Mouse (Mus musculus) hindbrain, embryonic 13.5 days (tissue): ENCODE data around the gene Rsph1. TPM values are rescaled to one million over a fixed set of nuclear protein-coding genes. Genes with fewer than 3 reads are reported as not detected.

Experiments used
- ATAC-seq: fragments of 200-750 bp; cut with Nextera tagmentation; 2 replicates; pipeline ENCODE4 v1.8.0; 2017; ENCODE audit warnings: moderate TSS enrichment; ENCODE audit not compliant: low FRiP score
- H3K27ac ChIP-seq: fragments of 300-500 bp; sonication (generic); 2 replicates; pipeline ENCODE4 v1.5.1; 2015; ENCODE audit warnings: inconsistent platforms, mild to moderate bottlenecking, moderate library complexity
- H3K27me3 ChIP-seq: fragments of 300-500 bp; sonication (generic); 2 replicates; pipeline ENCODE4 v1.6.1; 2015; ENCODE audit warnings: mild to moderate bottlenecking, inconsistent platforms
- H3K36me3 ChIP-seq: fragments of 300-500 bp; sonication (generic); 2 replicates; pipeline ENCODE4 v1.6.1; 2015; ENCODE audit warnings: mild to moderate bottlenecking, inconsistent platforms
- H3K4me1 ChIP-seq: fragments of 300-500 bp; sonication (generic); replicated peaks from 2 replicates; pipeline ENCODE4 v1.6.1; 2015; ENCODE audit warnings: inconsistent platforms
- H3K4me2 ChIP-seq: fragments of 300-500 bp; sonication (generic); 2 replicates; pipeline ENCODE4 v1.6.1; 2015; ENCODE audit warnings: inconsistent platforms, mild to moderate bottlenecking, moderate library complexity
- H3K4me3 ChIP-seq: fragments of 300-500 bp; sonication (generic); 2 replicates; pipeline ENCODE4 v1.5.1; 2015; ENCODE audit warnings: mild to moderate bottlenecking, inconsistent platforms
- H3K9ac ChIP-seq: fragments of 300-500 bp; sonication (generic); 2 replicates; pipeline ENCODE4 v1.6.1; 2015; ENCODE audit warnings: mild to moderate bottlenecking, inconsistent platforms
- H3K9me3 ChIP-seq: fragments of 300-500 bp; sonication (generic); 2 replicates; pipeline ENCODE4 v1.6.1; 2016; ENCODE audit warnings: inconsistent platforms
- WGBS: fragments of 180-500 bp; shearing (Covaris S2); methylation state at CpG from one replicate; pipeline ENCODE4 v1.1.7; 2015; 5-methylcytosine and 5-hydroxymethylcytosine counted together
- polyA plus RNA-seq: library from polyadenylated mRNA; unstranded; fragments of >200 nt; fragmentation: Nextera tagmentation; extraction: Ambion mirVana; gene quantifications from 2 replicates; pipeline ENCODE4 v1.2.1, GENCODE M21; 2015

Gene Rsph1
- polyA plus RNA-seq, 1 experiment from 2014 or later = 9.0 TPM

- no peaks in the 10 kb centered on the region for H3K36me3 ChIP-seq
- no peak overlapping the region for H3K9ac ChIP-seq
- H3K27ac ChIP-seq = no peak overlapping the region
- H3K4me2 ChIP-seq = no peak overlapping the region
- H3K4me1 ChIP-seq = no peaks in the 10 kb centered on the region
- no peak overlapping the region for H3K4me3 ChIP-seq
- H3K27me3 ChIP-seq = 0 out of 2 replicates have a peak, but pooled peaks cover 4% of the 10 kb centered on the region
- ATAC-seq = no peak
- no peaks in the 10 kb centered on the region for H3K9me3 ChIP-seq
- WGBS = 86% methylated on average over 1 of the region's 1 CpGs
These were observed 9.2 kb downstream of the Rsph1 start for GRCm38 (mm10) chr17:31268016-31268415.

- Histone ChIP-seq H3K9ac (no peak overlapping the region), H3K27ac (no peak overlapping the region), H3K4me3 (no peak overlapping the region), H3K27me3 (0 out of 2 replicates have a peak, but pooled peaks cover 4% of the 10 kb centered on the region), H3K4me2 (no peak overlapping the region), H3K36me3 (no peaks in the 10 kb centered on the region), H3K4me1 (no peaks in the 10 kb centered on the region), H3K9me3 (no peaks in the 10 kb centered on the region)
- 90% methylated on average over 6 of the region's 6 CpGs for WGBS
- ATAC-seq = no peak
These were observed 9.6 kb downstream of the Rsph1 start for GRCm38 (mm10) chr17:31267603-31268002.

- Histone ChIP-seq H3K4me2 (no peak overlapping the region), H3K4me3 (no peak overlapping the region), H3K27ac (no peak overlapping the region), H3K4me1 (no peaks in the 10 kb centered on the region), H3K27me3 (0 out of 2 replicates have a peak, but pooled peaks cover 4% of the 10 kb centered on the region), H3K36me3 (no peaks in the 10 kb centered on the region), H3K9me3 (no peaks in the 10 kb centered on the region), H3K9ac (no peak overlapping the region)
- ATAC-seq = no peak
- WGBS = 76% methylated on average over 4 of the region's 4 CpGs
These were observed 10.0 kb downstream of the Rsph1 start for GRCm38 (mm10) chr17:31267138-31267537.

- 88% methylated on average over 7 of the region's 7 CpGs for WGBS
- Histone ChIP-seq H3K36me3 (no peaks in the 10 kb centered on the region), H3K27ac (no peak overlapping the region), H3K4me2 (no peak overlapping the region), H3K9me3 (no peaks in the 10 kb centered on the region), H3K9ac (no peak overlapping the region), H3K4me1 (no peaks in the 10 kb centered on the region), H3K4me3 (no peak overlapping the region), H3K27me3 (0 out of 2 replicates have a peak, but pooled peaks cover 4% of the 10 kb centered on the region)
- ATAC-seq = no peak
These were observed 10.7 kb downstream of the Rsph1 start for GRCm38 (mm10) chr17:31266321-31266950.

- Histone ChIP-seq H3K27me3 (0 out of 2 replicates have a peak, but pooled peaks cover 4% of the 10 kb centered on the region), H3K9ac (no peak overlapping the region), H3K9me3 (no peaks in the 10 kb centered on the region), H3K4me3 (no peak overlapping the region), H3K4me1 (no peaks in the 10 kb centered on the region), H3K36me3 (no peaks in the 10 kb centered on the region), H3K27ac (no peak overlapping the region), H3K4me2 (no peak overlapping the region)
- ATAC-seq = no peak
- WGBS = 91% methylated on average over 9 of the region's 9 CpGs
These were observed 11.4 kb downstream of the Rsph1 start for GRCm38 (mm10) chr17:31265831-31266230.

- Histone ChIP-seq H3K4me2 (no peak overlapping the region), H3K4me1 (no peaks in the 10 kb centered on the region), H3K27ac (no peak overlapping the region), H3K36me3 (no peaks in the 10 kb centered on the region), H3K4me3 (no peak overlapping the region), H3K9me3 (no peaks in the 10 kb centered on the region), H3K9ac (no peak overlapping the region), H3K27me3 (0 out of 2 replicates have a peak, but pooled peaks cover 4% of the 10 kb centered on the region)
- no peak for ATAC-seq
- 21% methylated on average over 3 of the region's 3 CpGs for whole genome bisulfite sequencing
These were observed 12.0 kb downstream of the Rsph1 start for GRCm38 (mm10) chr17:31265171-31265572.

- Histone ChIP-seq H3K27ac (no peak overlapping the region), H3K4me2 (no peak overlapping the region), H3K27me3 (0 out of 2 replicates have a peak, but pooled peaks cover 4% of the 10 kb centered on the region), H3K4me1 (no peaks in the 10 kb centered on the region), H3K4me3 (no peak overlapping the region), H3K9me3 (no peaks in the 10 kb centered on the region), H3K36me3 (no peaks in the 10 kb centered on the region), H3K9ac (no peak overlapping the region)
- WGBS = 58% methylated on average over 6 of the region's 6 CpGs
- ATAC-seq = no peak
These were observed 12.8 kb downstream of the Rsph1 start for GRCm38 (mm10) chr17:31264372-31264771.

- Histone ChIP-seq H3K36me3 (no peaks in the 10 kb centered on the region), H3K27ac (no peak overlapping the region), H3K4me1 (no peaks in the 10 kb centered on the region), H3K27me3 (0 out of 2 replicates have a peak, but pooled peaks cover 4% of the 10 kb centered on the region), H3K4me3 (no peak overlapping the region), H3K9me3 (no peaks in the 10 kb centered on the region), H3K4me2 (no peak overlapping the region), H3K9ac (no peak overlapping the region)
- WGBS = 84% methylated on average over 5 of the region's 5 CpGs
- ATAC-seq = no peak
These were observed 13.4 kb downstream of the Rsph1 start for GRCm38 (mm10) chr17:31263770-31264169.

GRCm38 (mm10) chr17:31262715-31263114 lies 14.5 kb downstream of the Rsph1 start:
- H3K4me3 ChIP-seq = no peak overlapping the region
- H3K4me1 ChIP-seq = no peaks in the 10 kb centered on the region
- H3K36me3 ChIP-seq = no peaks in the 10 kb centered on the region
- 0 out of 2 replicates have a peak, but pooled peaks cover 4% of the 10 kb centered on the region for H3K27me3 ChIP-seq
- H3K27ac ChIP-seq = no peak overlapping the region
- 67% methylated on average over 5 of the region's 5 CpGs for whole genome bisulfite sequencing
- no peak overlapping the region for H3K9ac ChIP-seq
- ATAC-seq = no peak
- H3K4me2 ChIP-seq = no peak overlapping the region
- no peaks in the 10 kb centered on the region for H3K9me3 ChIP-seq

- Histone ChIP-seq H3K4me2 (no peak overlapping the region), H3K27ac (no peak overlapping the region), H3K4me3 (no peak overlapping the region), H3K4me1 (no peaks in the 10 kb centered on the region), H3K36me3 (no peaks in the 10 kb centered on the region), H3K9ac (no peak overlapping the region), H3K27me3 (0 out of 2 replicates have a peak, but pooled peaks cover 4% of the 10 kb centered on the region), H3K9me3 (no peaks in the 10 kb centered on the region)
- WGBS = 80% methylated on average over 6 of the region's 6 CpGs
- no peak for ATAC-seq
These were observed 15.8 kb downstream of the Rsph1 start for GRCm38 (mm10) chr17:31261352-31261751.

GRCm38 (mm10) chr17:31260430-31260829 lies 16.8 kb downstream of the Rsph1 start:
- Histone ChIP-seq H3K4me2 (no peak overlapping the region), H3K4me1 (no peaks in the 10 kb centered on the region), H3K27ac (no peak overlapping the region), H3K9ac (no peak overlapping the region), H3K9me3 (no peaks in the 10 kb centered on the region), H3K4me3 (no peak overlapping the region), H3K27me3 (no peaks in the 10 kb centered on the region), H3K36me3 (no peaks in the 10 kb centered on the region)
- no peak for ATAC-seq
- WGBS = 87% methylated on average over 7 of the region's 7 CpGs

- no peak for ATAC-seq
- Histone ChIP-seq H3K9ac (no peak overlapping the region), H3K36me3 (no peaks in the 10 kb centered on the region), H3K4me1 (no peaks in the 10 kb centered on the region), H3K4me3 (no peak overlapping the region), H3K4me2 (no peak overlapping the region), H3K27me3 (no peaks in the 10 kb centered on the region), H3K9me3 (no peaks in the 10 kb centered on the region), H3K27ac (no peak overlapping the region)
- WGBS = 72% methylated on average over 4 of the region's 4 CpGs
These were observed 17.4 kb downstream of the Rsph1 start for GRCm38 (mm10) chr17:31259825-31260224.

- H3K9me3 ChIP-seq = no peaks in the 10 kb centered on the region
- H3K9ac ChIP-seq = no peak overlapping the region
- no peaks in the 10 kb centered on the region for H3K4me1 ChIP-seq
- no peaks in the 10 kb centered on the region for H3K36me3 ChIP-seq
- no peak overlapping the region for H3K27ac ChIP-seq
- ATAC-seq = no peak
- 70% methylated on average over 4 of the region's 4 CpGs for WGBS
- H3K27me3 ChIP-seq = no peaks in the 10 kb centered on the region
- H3K4me2 ChIP-seq = no peak overlapping the region
- no peak overlapping the region for H3K4me3 ChIP-seq
These were observed 18.0 kb downstream of the Rsph1 start for GRCm38 (mm10) chr17:31259145-31259544.
